Mouse (Mus musculus): ENCODE measurements around the gene Fam155a. TPM values are rescaled to one million over a fixed set of nuclear protein-coding genes. Genes with fewer than 3 reads are reported as not detected.

Gene Fam155a
- total and polyA plus RNA-seq, 2 experiments from 2014 or later, result 0.04 to 1.4 TPM

DNA sequence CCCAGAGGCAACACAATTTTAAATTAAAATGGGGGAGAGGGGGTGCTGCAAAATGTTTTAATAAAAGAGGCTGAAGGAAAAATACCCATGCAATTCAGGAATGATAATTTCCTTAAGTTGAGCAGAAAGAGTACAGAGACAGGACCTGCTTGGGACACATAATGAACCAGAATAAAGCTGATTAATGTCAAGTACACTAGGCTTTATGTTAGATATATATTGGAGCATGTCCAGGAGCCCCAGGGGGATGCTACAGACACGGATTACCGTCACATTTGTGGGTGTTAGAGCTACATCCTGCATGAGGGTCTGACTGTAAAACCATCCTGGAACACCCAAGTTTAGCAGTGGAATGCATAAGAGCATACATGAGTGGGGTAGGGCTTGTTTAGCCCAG lies 223.4 kb downstream of the Fam155a start:
- H3K27me3 ChIP-seq (ENCODE audit: control insufficient read depth, insufficient read depth, low read length), result no peaks in the 10 kb centered on the region
- DNase-seq (ENCODE audit: low spot score) (no peak), ATAC-seq (ENCODE audit: insufficient read depth, low read depth) (no peak)
- 42% methylated on average over 2 of the region's 2 CpGs for WGBS
- no peak overlapping the region for H3K4me3 ChIP-seq (ENCODE audit: low read depth, low read length)
- no peaks in the 10 kb centered on the region for H3K36me3 ChIP-seq (replicated peaks; ENCODE audit: control insufficient read depth, insufficient read depth, low read length)
- TF ChIP-seq EP300 (IDR thresholded peaks at IDR 0.05; ENCODE audit: low read depth), result no peak
- TF ChIP-seq CTCF (IDR thresholded peaks at IDR 0.05; ENCODE audit: low read depth), result no peak
- H3K9ac ChIP-seq (replicated peaks; ENCODE audit: low read depth, low read length), result no peak overlapping the region
- H3K9me3 ChIP-seq (replicated peaks; ENCODE audit: control insufficient read depth, low read length), result no peaks in the 10 kb centered on the region
- H3K27ac ChIP-seq (ENCODE audit: low read depth), result no peak overlapping the region
- no peak overlapping the region for H3K4me2 ChIP-seq (ENCODE audit: low read depth, low read length)
- no peaks in the 10 kb centered on the region for H3K4me1 ChIP-seq (ENCODE audit: control insufficient read depth, insufficient read depth)

DNA sequence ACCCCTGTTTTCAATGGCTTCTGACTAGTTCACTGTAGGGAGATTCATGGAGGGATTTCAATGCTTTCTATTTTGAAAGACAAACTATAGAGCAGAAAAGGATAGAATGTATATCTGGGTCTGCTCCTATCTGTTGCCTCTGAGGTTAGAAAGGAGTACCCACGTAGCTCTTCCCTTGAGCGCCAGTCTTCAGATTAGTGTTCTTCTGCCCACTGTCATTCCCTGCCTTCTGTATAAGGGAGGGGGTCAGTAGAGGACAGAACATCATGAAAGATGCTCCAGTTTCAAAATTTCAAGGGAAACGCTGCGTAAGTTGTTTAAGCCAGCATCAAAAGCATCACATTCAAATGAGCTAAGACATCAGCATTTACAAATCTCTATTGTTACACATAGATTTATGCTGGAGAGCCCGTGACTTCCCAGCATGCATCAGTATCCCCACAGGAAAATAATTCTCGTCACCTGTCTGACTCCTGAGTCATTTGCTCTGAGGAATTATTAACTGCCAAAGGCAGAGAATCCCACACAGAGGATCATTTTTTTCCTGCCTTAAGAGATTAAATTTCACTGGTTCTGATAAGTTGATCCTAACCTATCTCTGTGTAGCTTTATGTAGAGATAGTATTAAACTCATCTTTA lies 223.9 kb downstream of the Fam155a start:
- H3K4me1 ChIP-seq (ENCODE audit: control insufficient read depth, insufficient read depth), result no peaks in the 10 kb centered on the region
- DNase-seq (ENCODE audit: low spot score) (no peak), ATAC-seq (ENCODE audit: insufficient read depth, low read depth) (no peak)
- H3K27me3 ChIP-seq (ENCODE audit: control insufficient read depth, insufficient read depth, low read length), result no peaks in the 10 kb centered on the region
- no peak overlapping the region for H3K27ac ChIP-seq (ENCODE audit: low read depth)
- TF ChIP-seq CTCF (IDR thresholded peaks at IDR 0.05; ENCODE audit: low read depth) (no peak), EP300 (IDR thresholded peaks at IDR 0.05; ENCODE audit: low read depth) (no peak)
- no peaks in the 10 kb centered on the region for H3K36me3 ChIP-seq (replicated peaks; ENCODE audit: control insufficient read depth, insufficient read depth, low read length)
- 60% methylated on average over 6 of the region's 6 CpGs for WGBS
- no peak overlapping the region for H3K4me3 ChIP-seq (ENCODE audit: low read depth, low read length)
- no peaks in the 10 kb centered on the region for H3K9me3 ChIP-seq (replicated peaks; ENCODE audit: control insufficient read depth, low read length)
- no peak overlapping the region for H3K4me2 ChIP-seq (ENCODE audit: low read depth, low read length)
- H3K9ac ChIP-seq (replicated peaks; ENCODE audit: low read depth, low read length), result no peak overlapping the region

DNA sequence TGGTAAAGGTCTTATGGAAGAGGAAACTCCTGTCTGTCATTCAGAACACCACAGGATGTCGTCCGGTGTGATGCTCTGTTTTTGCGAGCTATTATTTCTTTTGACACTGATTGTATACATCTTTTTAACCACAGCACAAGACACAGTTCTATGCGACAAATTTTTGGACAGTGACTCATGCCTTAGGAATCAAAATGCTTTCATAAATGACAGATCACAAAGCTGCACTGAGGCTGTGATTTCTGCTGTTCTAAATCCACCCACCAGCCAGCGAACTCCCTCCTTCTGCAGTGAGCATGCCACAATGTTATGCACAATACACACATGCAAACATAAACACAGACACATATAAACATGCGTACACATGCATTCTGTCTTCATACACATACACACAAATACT lies 224.5 kb downstream of the Fam155a start:
- DNase-seq (ENCODE audit: low spot score), result no peak
- TF ChIP-seq EP300 (IDR thresholded peaks at IDR 0.05; ENCODE audit: low read depth) (no peak), CTCF (IDR thresholded peaks at IDR 0.05; ENCODE audit: low read depth) (no peak)
- 48% methylated on average over 6 of the region's 6 CpGs for WGBS
- no peak overlapping the region for H3K4me2 ChIP-seq (ENCODE audit: low read depth, low read length)
- H3K27me3 ChIP-seq (ENCODE audit: control insufficient read depth, insufficient read depth, low read length), result no peaks in the 10 kb centered on the region
- H3K4me1 ChIP-seq (ENCODE audit: control insufficient read depth, insufficient read depth), result no peaks in the 10 kb centered on the region
- H3K27ac ChIP-seq (ENCODE audit: low read depth), result no peak overlapping the region
- no peaks in the 10 kb centered on the region for H3K36me3 ChIP-seq (replicated peaks; ENCODE audit: control insufficient read depth, insufficient read depth, low read length)
- no peak for ATAC-seq (ENCODE audit: insufficient read depth, low read depth)
- H3K9me3 ChIP-seq (replicated peaks; ENCODE audit: control insufficient read depth, low read length), result no peaks in the 10 kb centered on the region
- no peak overlapping the region for H3K4me3 ChIP-seq (ENCODE audit: low read depth, low read length)
- no peak overlapping the region for H3K9ac ChIP-seq (replicated peaks; ENCODE audit: low read depth, low read length)

- Histone ChIP-seq H3K9me3 (replicated peaks; ENCODE audit: control insufficient read depth, low read length) (no peaks in the 10 kb centered on the region), H3K9ac (replicated peaks; ENCODE audit: low read depth, low read length) (no peak overlapping the region), H3K4me3 (ENCODE audit: low read depth, low read length) (no peak overlapping the region), H3K4me1 (ENCODE audit: control insufficient read depth, insufficient read depth) (no peaks in the 10 kb centered on the region), H3K36me3 (replicated peaks; ENCODE audit: control insufficient read depth, insufficient read depth, low read length) (no peaks in the 10 kb centered on the region), H3K27ac (ENCODE audit: low read depth) (no peak overlapping the region), H3K4me2 (ENCODE audit: low read depth, low read length) (no peak overlapping the region), H3K27me3 (ENCODE audit: control insufficient read depth, insufficient read depth, low read length) (no peaks in the 10 kb centered on the region)
- 54% methylated on average over 2 of the region's 2 CpGs for WGBS
- ATAC-seq (ENCODE audit: insufficient read depth, low read depth) (no peak), DNase-seq (ENCODE audit: low spot score) (no peak)
- TF ChIP-seq EP300 (IDR thresholded peaks at IDR 0.05; ENCODE audit: low read depth) (no peak), CTCF (IDR thresholded peaks at IDR 0.05; ENCODE audit: low read depth) (no peak)
These were observed 225.3 kb downstream of the Fam155a start for GRCm38 (mm10) chr8:9545665-9546064.

- H3K9ac ChIP-seq (replicated peaks; ENCODE audit: low read depth, low read length), result no peak overlapping the region
- no peak overlapping the region for H3K4me3 ChIP-seq (ENCODE audit: low read depth, low read length)
- H3K4me2 ChIP-seq (ENCODE audit: low read depth, low read length), result no peak overlapping the region
- no peaks in the 10 kb centered on the region for H3K4me1 ChIP-seq (ENCODE audit: control insufficient read depth, insufficient read depth)
- DNase-seq (ENCODE audit: low spot score) (no peak), ATAC-seq (ENCODE audit: insufficient read depth, low read depth) (no peak)
- H3K36me3 ChIP-seq (replicated peaks; ENCODE audit: control insufficient read depth, insufficient read depth, low read length), result no peaks in the 10 kb centered on the region
- H3K27me3 ChIP-seq (ENCODE audit: control insufficient read depth, insufficient read depth, low read length), result no peaks in the 10 kb centered on the region
- H3K9me3 ChIP-seq (replicated peaks; ENCODE audit: control insufficient read depth, low read length), result no peaks in the 10 kb centered on the region
- H3K27ac ChIP-seq (ENCODE audit: low read depth), result no peak overlapping the region
- no peak for TF ChIP-seq CTCF (IDR thresholded peaks at IDR 0.05; ENCODE audit: low read depth)
- no peak for TF ChIP-seq EP300 (IDR thresholded peaks at IDR 0.05; ENCODE audit: low read depth)
- WGBS, result 71% methylated on average over 5 of the region's 5 CpGs
These were observed 235.1 kb downstream of the Fam155a start for GRCm38 (mm10) chr8:9535730-9536372.

GRCm38 (mm10) chr8:9526515-9526914 lies 244.4 kb downstream of the Fam155a start:
- TF ChIP-seq EP300 (IDR thresholded peaks at IDR 0.05; ENCODE audit: low read depth) (no peak), CTCF (IDR thresholded peaks at IDR 0.05; ENCODE audit: low read depth) (no peak)
- Histone ChIP-seq H3K9me3 (replicated peaks; ENCODE audit: control insufficient read depth, low read length) (no peaks in the 10 kb centered on the region), H3K4me1 (ENCODE audit: control insufficient read depth, insufficient read depth) (no peaks in the 10 kb centered on the region), H3K4me2 (ENCODE audit: low read depth, low read length) (no peak overlapping the region), H3K36me3 (replicated peaks; ENCODE audit: control insufficient read depth, insufficient read depth, low read length) (no peaks in the 10 kb centered on the region), H3K27ac (ENCODE audit: low read depth) (no peak overlapping the region), H3K27me3 (ENCODE audit: control insufficient read depth, insufficient read depth, low read length) (no peaks in the 10 kb centered on the region), H3K9ac (replicated peaks; ENCODE audit: low read depth, low read length) (no peak overlapping the region), H3K4me3 (ENCODE audit: low read depth, low read length) (no peak overlapping the region)
- ATAC-seq (ENCODE audit: insufficient read depth, low read depth) (no peak), DNase-seq (ENCODE audit: low spot score) (no peak)
- 75% methylated on average over 3 of the region's 3 CpGs for WGBS

Measured in heart, postnatal 0 days (tissue).